Mouse (Mus musculus) liver, embryonic 15.5 days (tissue): ENCODE measurements at regions not wholly inside any gene's neighbourhood (a gene's known extent, or its start where the extent isn't known, plus 50 kb on each side); places are given as distances from the start of the nearest gene placed in this dataset.

Experiments used
- ATAC-seq: fragments of 200-750 bp; cut with Nextera tagmentation; 2 replicates; pipeline ENCODE4 v1.8.0; 2017; ENCODE audit warnings: moderate number of reproducible peaks, mild to moderate bottlenecking, moderate library complexity; ENCODE audit not compliant: insufficient read depth
- H3K27ac ChIP-seq: fragments of 300-500 bp; sonication (generic); replicated peaks from 2 replicates; pipeline ENCODE4 v1.5.1; 2015; ENCODE audit warnings: mild to moderate bottlenecking, inconsistent platforms
- H3K27me3 ChIP-seq: fragments of 300-500 bp; sonication (generic); 2 replicates; pipeline ENCODE4 v1.6.1; 2015; ENCODE audit warnings: mild to moderate bottlenecking, inconsistent platforms
- H3K36me3 ChIP-seq: fragments of 300-500 bp; sonication (generic); replicated peaks from 2 replicates; pipeline ENCODE4 v1.6.1; 2015; ENCODE audit warnings: moderate library complexity, mild to moderate bottlenecking, inconsistent platforms
- H3K4me1 ChIP-seq: fragments of 300-500 bp; sonication (generic); replicated peaks from 2 replicates; pipeline ENCODE4 v1.6.1; 2015; ENCODE audit warnings: inconsistent platforms
- H3K4me2 ChIP-seq: fragments of 300-500 bp; sonication (generic); 2 replicates; pipeline ENCODE4 v1.6.1; 2015; ENCODE audit warnings: moderate library complexity, mild to moderate bottlenecking, inconsistent platforms
- H3K4me3 ChIP-seq: fragments of 300-500 bp; sonication (generic); replicated peaks from 2 replicates; pipeline ENCODE4 v1.5.1; 2015; ENCODE audit warnings: mild to moderate bottlenecking, inconsistent platforms
- H3K9ac ChIP-seq: fragments of 300-500 bp; sonication (generic); 2 replicates; pipeline ENCODE4 v1.6.1; 2015; ENCODE audit warnings: moderate library complexity, mild to moderate bottlenecking, inconsistent platforms
- H3K9me3 ChIP-seq: fragments of 300-500 bp; sonication (generic); replicated peaks from 2 replicates; pipeline ENCODE4 v1.6.1; 2016; ENCODE audit warnings: inconsistent platforms
- WGBS: fragments of 180-500 bp; shearing (Covaris S2); methylation state at CpG from one replicate; pipeline ENCODE4 v1.1.7; 2015; ENCODE audit warnings: mixed read lengths; ENCODE audit not compliant: insufficient replicate concordance; 5-methylcytosine and 5-hydroxymethylcytosine counted together

GRCm38 (mm10) chr2:30724521-30724920 lies 78.9 kb downstream of the 1700001O22Rik start:
- Histone ChIP-seq H3K9ac (no peak overlapping the region), H3K9me3 (no peaks in the 10 kb centered on the region), H3K4me3 (no peak overlapping the region), H3K4me2 (no peak overlapping the region), H3K27ac (no peak overlapping the region), H3K27me3 (peaks cover 48% of the 10 kb centered on the region), H3K36me3 (no peaks in the 10 kb centered on the region), H3K4me1 (peaks cover 16% of the 10 kb centered on the region)
- no peak for ATAC-seq

DNA sequence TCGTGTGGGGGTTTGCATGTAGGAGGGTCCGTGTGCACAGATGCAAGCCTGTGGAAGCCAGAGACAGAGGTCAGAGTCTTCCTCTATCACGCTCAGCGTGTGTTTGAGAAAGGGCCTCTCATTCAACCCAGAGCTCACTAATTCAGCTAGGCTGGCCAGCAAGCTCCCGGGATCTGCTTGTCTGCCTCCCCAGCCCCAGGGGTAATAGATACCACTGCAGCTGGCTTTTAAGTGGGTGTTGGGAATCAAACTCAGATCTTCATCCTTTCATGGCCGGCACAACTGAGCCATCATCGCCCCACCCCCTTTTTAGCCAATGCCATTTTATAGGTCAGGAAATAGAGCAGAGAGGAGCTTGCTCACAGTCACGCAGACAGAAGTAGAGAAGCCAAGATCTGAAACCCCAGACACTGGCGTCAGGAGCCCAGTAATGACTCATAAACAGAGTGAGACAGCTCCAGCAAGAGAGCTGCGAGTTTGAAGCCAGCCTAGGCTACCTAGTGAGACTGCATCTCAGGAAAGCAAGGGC lies 80.3 kb downstream of the 1700001O22Rik start:
- Histone ChIP-seq H3K36me3 (no peaks in the 10 kb centered on the region), H3K4me3 (no peak overlapping the region), H3K9ac (no peak overlapping the region), H3K9me3 (no peaks in the 10 kb centered on the region), H3K4me1 (peaks cover 27% of the 10 kb centered on the region), H3K27me3 (peaks cover 59% of the 10 kb centered on the region), H3K4me2 (no peak overlapping the region), H3K27ac (no peak overlapping the region)
- ATAC-seq, result no peak
- 47% methylated on average over 10 of the region's 10 CpGs for WGBS

DNA sequence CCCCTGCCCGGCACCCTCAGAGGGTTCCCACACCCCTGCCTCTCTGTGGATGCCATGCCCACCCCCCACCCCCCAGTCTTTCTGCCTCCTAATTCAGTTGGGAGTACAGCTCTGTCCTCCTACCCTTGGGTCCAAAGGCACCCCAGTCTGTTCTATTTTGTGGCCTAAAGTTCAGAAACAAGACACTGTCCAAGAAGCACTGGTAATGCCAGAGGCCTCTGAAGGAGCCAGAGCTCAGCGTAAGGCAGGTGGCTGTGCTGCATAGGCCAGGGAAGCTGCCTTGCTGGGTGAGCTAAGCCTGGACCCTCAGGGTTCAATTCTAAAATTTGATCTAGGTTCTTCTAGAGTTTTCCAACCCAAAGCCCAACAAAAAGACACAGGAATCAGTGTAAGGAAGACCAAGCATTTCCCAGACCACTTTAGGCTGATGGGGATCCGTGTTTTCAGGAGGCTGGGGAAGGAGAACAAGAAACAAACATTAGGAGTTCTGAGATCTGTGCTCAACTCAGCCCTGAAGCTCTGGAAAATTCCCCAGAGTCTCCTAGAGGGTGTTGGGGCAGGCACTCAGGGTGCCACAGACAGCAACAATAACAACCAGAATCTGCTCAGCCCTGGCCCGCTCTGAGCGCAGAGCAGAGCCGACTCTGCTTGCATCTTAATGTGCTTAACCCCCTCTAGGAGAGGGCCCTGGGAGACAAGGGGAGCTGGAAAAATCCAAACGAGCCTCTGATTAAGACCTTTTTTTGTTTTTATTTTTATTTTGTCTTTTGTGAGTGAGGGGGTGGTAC lies 81.0 kb downstream of the 1700001O22Rik start:
- ATAC-seq, result no peak
- Histone ChIP-seq H3K27me3 (peaks cover 61% of the 10 kb centered on the region), H3K4me2 (no peak overlapping the region), H3K9ac (no peak overlapping the region), H3K4me3 (no peak overlapping the region), H3K4me1 (peaks cover 33% of the 10 kb centered on the region), H3K27ac (no peak overlapping the region), H3K9me3 (no peaks in the 10 kb centered on the region), H3K36me3 (no peaks in the 10 kb centered on the region)
- WGBS, result 62% methylated on average over 7 of the region's 7 CpGs

DNA sequence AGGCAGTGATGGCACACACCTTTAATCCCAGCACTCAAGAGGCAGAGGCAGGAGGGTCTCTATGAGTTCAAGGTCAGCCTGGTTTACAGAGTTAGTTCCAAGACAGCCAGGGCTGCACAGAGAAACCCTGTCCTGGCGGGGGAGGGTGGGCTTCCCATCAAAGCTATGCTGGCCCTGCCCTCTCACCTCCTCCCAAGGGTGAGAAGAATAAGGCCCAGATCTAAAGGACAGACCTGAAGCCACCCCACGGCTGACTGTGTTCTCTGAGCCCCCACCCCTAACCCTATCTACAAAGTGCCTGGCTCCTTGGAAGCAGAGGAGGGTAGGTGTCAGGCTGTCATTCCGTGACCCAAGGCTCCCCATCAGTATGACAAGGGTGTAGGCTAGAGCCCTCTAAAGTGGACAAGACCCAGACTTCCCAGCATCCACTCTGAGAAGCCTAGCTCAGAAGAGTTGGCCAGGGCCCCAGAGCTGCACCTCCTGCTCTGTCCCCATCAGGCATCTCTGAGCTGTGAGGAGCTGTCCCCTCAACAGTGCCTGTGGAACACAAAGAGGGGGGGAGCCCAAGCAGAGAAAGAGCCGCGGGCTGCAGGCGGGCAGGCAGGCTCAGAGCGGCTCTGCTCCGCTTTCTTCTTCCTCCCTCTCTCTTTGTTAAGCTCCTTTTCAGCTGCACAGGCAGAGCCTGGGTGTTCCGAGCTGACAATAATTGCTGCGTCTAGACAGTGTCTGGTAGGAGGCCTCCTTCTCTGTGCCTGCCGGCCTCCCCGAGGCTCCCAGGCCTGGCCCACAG lies 81.8 kb downstream of the 1700001O22Rik start:
- Histone ChIP-seq H3K9me3 (no peaks in the 10 kb centered on the region), H3K4me1 (peaks cover 41% of the 10 kb centered on the region), H3K36me3 (no peaks in the 10 kb centered on the region), H3K9ac (no peak overlapping the region), H3K27me3 (peaks cover 61% of the 10 kb centered on the region), H3K4me3 (no peak overlapping the region), H3K27ac (no peak overlapping the region), H3K4me2 (no peak overlapping the region)
- 48% methylated on average over 12 of the region's 12 CpGs for WGBS
- no peak for ATAC-seq

DNA sequence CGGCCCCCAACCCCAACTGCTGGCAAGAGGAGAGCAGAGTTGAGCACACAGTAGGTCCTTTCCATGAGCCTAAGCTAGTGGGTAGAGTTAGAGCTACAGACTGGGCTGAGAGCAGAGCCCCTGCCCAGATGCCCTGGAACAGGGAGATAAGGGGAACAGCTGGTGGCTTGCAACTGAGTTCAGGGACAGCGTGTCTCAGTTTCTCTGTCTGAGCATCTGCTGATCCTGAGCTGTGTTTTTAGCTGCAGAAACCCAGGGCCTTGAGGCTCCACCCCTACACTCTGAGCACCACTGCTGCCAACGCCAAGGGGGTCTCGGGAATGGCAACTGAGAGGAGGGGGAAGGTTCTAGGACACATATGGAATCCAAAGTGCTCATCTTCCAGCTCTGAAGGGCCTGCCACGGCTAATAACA lies 82.4 kb downstream of the 1700001O22Rik start:
- Histone ChIP-seq H3K27ac (no peak overlapping the region), H3K4me2 (no peak overlapping the region), H3K4me3 (no peak overlapping the region), H3K9me3 (no peaks in the 10 kb centered on the region), H3K9ac (no peak overlapping the region), H3K27me3 (peaks cover 61% of the 10 kb centered on the region), H3K4me1 (peaks cover 47% of the 10 kb centered on the region), H3K36me3 (no peaks in the 10 kb centered on the region)
- ATAC-seq, result no peak
- WGBS, result 32% methylated on average over 5 of the region's 5 CpGs

DNA sequence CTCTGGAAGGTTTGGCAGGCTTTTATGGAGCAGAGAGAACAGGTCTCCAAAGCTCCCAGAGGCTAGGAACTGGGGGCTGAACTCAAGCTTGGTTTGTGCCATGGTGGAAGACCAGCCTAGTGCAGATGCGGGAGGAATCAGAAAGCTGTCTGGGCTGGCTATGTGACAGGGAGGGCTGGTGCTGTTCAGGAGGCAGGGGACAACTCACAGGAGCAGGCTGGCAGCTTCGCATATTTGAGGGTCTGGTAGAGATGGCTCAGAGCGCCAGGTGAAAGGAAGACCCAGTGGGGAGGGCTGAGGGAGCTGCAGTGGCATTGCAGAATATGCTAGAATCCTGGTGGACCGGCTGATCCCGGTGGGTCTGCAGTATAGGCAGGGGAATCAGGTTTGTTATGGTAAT lies 83.2 kb downstream of the 1700001O22Rik start:
- Histone ChIP-seq H3K27ac (0 out of 2 replicates have a peak overlapping the region, but pooled peaks have one; percentile 74), H3K36me3 (no peaks in the 10 kb centered on the region), H3K9me3 (no peaks in the 10 kb centered on the region), H3K9ac (no peak overlapping the region), H3K4me2 (no peak overlapping the region), H3K27me3 (peaks cover 61% of the 10 kb centered on the region), H3K4me1 (peaks cover 44% of the 10 kb centered on the region), H3K4me3 (no peak overlapping the region)
- no peak for ATAC-seq
- WGBS, result 67% methylated on average over 5 of the region's 5 CpGs

GRCm38 (mm10) chr2:30719611-30720290 lies 83.7 kb downstream of the 1700001O22Rik start:
- Histone ChIP-seq H3K4me2 (no peak overlapping the region), H3K9me3 (no peaks in the 10 kb centered on the region), H3K4me3 (no peak overlapping the region)

GRCm38 (mm10) chr2:30718741-30719381 lies 84.6 kb downstream of the 1700001O22Rik start:
- H3K27ac ChIP-seq, result peak overlapping the region; percentile 74
- H3K27me3 ChIP-seq, result peaks cover 64% of the 10 kb centered on the region
- H3K9ac ChIP-seq, result 0 out of 2 replicates have a peak overlapping the region, but pooled peaks have one; percentile 11
- H3K4me1 ChIP-seq, result peaks cover 42% of the 10 kb centered on the region
- peak; percentile 57 for ATAC-seq
- no peaks in the 10 kb centered on the region for H3K36me3 ChIP-seq
- H3K4me3 ChIP-seq, result peak overlapping the region; percentile 18; the same call in 1 of the 2 replicates
- H3K9me3 ChIP-seq, result no peaks in the 10 kb centered on the region
- WGBS, result under 1% methylated on average over 29 of the region's 29 CpGs
- peak overlapping the region; percentile 64 for H3K4me2 ChIP-seq

More at GRCm38 (mm10) chr2:30719611-30720290, 83.7 kb downstream of the 1700001O22Rik start:
- WGBS, result 38% methylated on average over 8 of the region's 8 CpGs
- peaks cover 42% of the 10 kb centered on the region for H3K4me1 ChIP-seq
- no peak overlapping the region for H3K9ac ChIP-seq
- H3K27ac ChIP-seq, result peak overlapping the region; percentile 74; the same call in 1 of the 2 replicates
- H3K27me3 ChIP-seq, result peaks cover 60% of the 10 kb centered on the region
- no peaks in the 10 kb centered on the region for H3K36me3 ChIP-seq
- ATAC-seq, result no peak

DNA sequence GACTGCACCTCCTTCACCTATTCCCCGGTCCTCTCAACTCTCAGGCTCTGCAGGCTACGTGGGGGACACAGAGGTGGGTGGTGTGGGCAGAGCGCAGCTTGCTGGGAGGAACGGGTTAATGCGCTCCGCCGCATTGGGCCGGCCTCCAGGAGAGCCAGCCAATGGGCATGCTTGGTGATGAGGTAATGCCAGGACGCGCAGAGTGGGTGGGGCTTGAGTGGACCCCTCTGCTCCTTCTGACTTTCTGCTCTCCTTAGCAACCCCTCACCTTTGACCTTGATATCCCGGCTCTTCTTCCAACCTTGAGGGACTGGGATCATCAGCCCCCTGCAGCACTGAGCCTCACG lies 85.2 kb downstream of the 1700001O22Rik start:
- Histone ChIP-seq H3K36me3 (no peaks in the 10 kb centered on the region), H3K4me3 (peak overlapping the region; percentile 18; the same call in 1 of the 2 replicates), H3K27me3 (peaks cover 69% of the 10 kb centered on the region), H3K4me2 (peak overlapping the region; percentile 64), H3K9ac (0 out of 2 replicates have a peak overlapping the region, but pooled peaks have one; percentile 11), H3K27ac (peak overlapping the region; percentile 74), H3K4me1 (peaks cover 45% of the 10 kb centered on the region), H3K9me3 (no peaks in the 10 kb centered on the region)
- ATAC-seq, result peak; percentile 55
- 0% methylated on average over 12 of the region's 12 CpGs for WGBS

GRCm38 (mm10) chr2:30717566-30718328 lies 85.7 kb downstream of the 1700001O22Rik start:
- H3K4me3 ChIP-seq, result peak overlapping the region; percentile 18; the same call in 1 of the 2 replicates
- WGBS, result 17% methylated on average over 16 of the region's 16 CpGs

More at GRCm38 (mm10) chr2:30717566-30718328, 85.7 kb downstream of the 1700001O22Rik start:
- peaks cover 50% of the 10 kb centered on the region for H3K4me1 ChIP-seq
- H3K36me3 ChIP-seq, result no peaks in the 10 kb centered on the region
- peaks cover 75% of the 10 kb centered on the region for H3K27me3 ChIP-seq
- peak overlapping the region; percentile 42 for H3K27ac ChIP-seq
- peak overlapping the region; percentile 64 for H3K4me2 ChIP-seq
- no peaks in the 10 kb centered on the region for H3K9me3 ChIP-seq
- no peak for ATAC-seq
- no peak overlapping the region for H3K9ac ChIP-seq
